Mouse (Mus musculus) spleen, postnatal 10 days (tissue): ENCODE measurements at regions not wholly inside any gene's neighbourhood (a gene's known extent, or its start where the extent isn't known, plus 50 kb on each side); places are given as distances from the start of the nearest gene placed in this dataset.

ENCODE experiments used
- DNase-seq, 2 experiments: peaks; one replicate each; pipeline ENCODE4 v3.0.0; 2021 to 2022; ENCODE audit warnings: low spot score in 2 of 2

DNA sequence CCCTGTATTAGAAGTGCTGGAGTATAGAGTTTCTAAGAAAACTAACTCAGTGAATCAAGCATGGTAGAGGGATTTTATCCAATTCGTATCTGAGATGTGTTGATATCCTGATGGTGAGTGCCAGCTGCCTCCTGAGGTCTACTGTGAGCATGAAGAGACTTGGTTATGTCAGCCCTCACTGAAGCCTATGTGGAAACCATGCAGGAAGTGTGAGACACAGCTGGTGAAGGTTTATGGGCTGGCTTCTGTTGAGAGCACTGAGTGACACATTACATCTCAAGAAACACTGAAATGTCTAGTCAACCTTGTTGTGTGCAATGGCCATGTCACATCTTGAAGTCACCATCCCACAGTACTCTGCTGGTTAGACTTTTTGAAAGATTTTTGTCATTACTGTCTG lies 104.6 kb downstream of the Psmg1 start:
- DNase-seq, result peak; percentile 1 to 2

DNA sequence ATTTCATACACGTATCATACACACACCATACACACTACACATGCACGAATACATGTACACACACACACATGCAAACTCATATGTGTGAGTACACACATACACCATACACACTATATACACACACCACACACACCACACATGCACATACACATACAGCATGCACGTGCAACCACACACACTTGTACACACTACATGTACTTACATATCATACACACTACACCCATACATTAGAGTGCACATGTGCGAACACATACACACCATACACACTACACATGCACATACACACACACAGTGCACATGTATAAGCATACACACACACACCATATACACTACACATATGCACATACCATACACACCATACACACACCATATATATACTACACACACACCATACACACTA lies 117.5 kb downstream of the Psmg1 start:
- peak in 1 of 2 experiments; percentile 6 for DNase-seq

DNA sequence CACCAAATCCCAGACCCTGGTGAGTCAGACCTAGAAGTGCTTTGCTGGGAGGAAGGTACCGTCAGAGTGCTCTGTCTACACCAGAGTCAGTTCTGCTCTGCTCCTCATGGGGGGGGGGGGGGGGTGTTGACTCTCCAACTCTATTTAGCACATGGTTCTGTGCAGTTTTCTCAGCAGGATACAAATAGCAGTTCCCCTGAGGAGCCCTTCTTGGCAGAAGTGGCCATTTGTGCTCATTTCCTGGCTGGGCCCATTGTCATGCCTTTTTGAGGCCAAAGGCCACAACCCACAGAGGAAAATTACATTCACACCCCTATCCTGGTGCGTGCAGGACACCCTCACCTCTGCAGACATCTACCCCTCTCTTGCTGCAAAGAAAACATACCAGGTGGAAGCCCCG lies 118.3 kb downstream of the Psmg1 start:
- peak in 1 of 2 experiments; percentile 12 for DNase-seq

DNA sequence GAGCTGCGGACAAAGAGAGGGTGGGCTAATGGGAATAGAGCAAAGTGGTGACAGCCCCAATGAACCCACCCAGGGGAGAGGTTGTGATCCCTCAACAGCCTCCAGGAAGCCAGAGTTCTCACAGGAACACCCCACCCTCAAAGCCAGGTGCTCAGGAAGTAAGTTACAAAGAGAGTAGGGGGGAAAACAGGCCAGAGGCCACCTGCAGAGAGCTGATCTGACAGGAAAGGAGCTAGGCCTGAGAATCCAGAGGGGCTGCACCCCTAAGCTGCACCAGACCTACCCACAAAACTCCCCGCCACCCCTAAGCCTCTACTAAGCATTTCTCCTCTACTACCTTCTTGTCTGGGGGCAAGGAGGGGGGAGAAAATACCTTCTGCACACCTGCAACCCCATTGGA lies 120.5 kb downstream of the Psmg1 start:
- DNase-seq, result peak in 1 of 2 experiments; percentile 10

DNA sequence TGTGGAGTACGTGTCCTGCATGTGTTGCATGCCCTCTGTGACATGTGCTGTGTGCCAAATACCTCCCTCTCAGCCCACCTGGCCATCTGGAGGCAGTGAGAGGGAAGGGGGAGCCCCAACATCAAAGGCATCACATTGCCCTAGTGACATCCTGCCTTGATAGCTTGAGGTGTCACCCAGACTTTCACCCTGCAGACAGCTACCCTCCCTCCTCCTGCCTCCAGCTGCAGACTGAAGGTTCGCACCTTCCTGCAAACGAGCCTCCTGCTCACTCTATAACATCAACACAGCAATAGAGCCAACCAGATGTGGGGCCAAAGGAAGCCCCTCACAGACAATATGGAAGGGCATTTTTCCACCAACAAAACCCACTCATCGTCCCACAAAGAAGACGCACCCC lies 121.3 kb downstream of the Psmg1 start:
- peak in 1 of 2 experiments; percentile 40 for DNase-seq

DNA sequence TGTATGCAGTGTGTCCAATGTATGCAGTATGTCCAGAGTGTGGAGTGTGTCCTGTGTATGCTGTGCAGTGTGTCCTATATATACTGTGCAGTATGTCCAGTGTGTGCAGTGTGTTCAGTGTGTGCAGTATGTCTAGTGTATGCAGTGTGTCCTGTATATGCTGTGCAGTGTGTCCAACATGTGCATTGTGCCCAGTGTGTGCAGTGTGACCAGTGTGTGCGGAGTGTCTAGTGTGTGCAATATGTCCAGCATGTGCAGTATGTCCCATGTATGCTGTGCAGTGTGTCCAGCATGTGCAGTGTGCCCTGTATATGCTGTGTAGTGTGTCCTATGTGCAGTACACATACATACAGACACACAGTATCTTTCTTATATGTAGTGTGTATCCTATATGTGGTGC lies 121.9 kb downstream of the Psmg1 start:
- DNase-seq, result peak in 1 of 2 experiments; percentile 5

GRCm38 (mm10) chr16:95867516-95867915 lies 123.2 kb downstream of the Psmg1 start:
- DNase-seq, result peak in 1 of 2 experiments; percentile 8

GRCm38 (mm10) chr16:95866866-95867420 lies 123.8 kb downstream of the Psmg1 start:
- peak in 1 of 2 experiments; percentile 6 for DNase-seq

- DNase-seq, result peak in 1 of 2 experiments; percentile 7
These were observed 125.2 kb downstream of the Psmg1 start for GRCm38 (mm10) chr16:95865603-95866002.

GRCm38 (mm10) chr16:95864646-95865045 lies 126.1 kb downstream of the Psmg1 start:
- DNase-seq, result peak in 1 of 2 experiments; percentile 10

DNA sequence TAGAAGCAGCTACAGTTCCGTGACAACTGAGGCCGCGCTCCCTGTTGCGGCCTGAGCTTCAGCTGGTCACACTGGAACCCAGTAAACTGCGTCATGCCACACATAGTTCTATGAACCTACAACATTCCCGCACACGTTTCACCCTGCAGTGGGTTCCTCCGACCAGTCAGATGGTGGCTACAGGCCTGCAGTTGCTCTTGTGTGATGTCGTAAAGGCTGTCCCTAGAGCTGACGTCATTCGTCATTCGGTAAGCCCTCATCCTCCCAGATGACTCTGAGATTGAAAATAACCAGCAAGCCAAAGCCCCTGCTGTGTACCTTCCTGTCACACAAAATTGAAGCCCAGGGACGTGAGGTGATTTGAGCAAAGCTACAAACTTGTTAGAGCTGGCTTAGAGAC lies 126.7 kb downstream of the Psmg1 start:
- DNase-seq, result no peak

- peak in 1 of 2 experiments; percentile 4 for DNase-seq
These were observed 127.2 kb downstream of the Psmg1 start for GRCm38 (mm10) chr16:95863565-95863964.

DNA sequence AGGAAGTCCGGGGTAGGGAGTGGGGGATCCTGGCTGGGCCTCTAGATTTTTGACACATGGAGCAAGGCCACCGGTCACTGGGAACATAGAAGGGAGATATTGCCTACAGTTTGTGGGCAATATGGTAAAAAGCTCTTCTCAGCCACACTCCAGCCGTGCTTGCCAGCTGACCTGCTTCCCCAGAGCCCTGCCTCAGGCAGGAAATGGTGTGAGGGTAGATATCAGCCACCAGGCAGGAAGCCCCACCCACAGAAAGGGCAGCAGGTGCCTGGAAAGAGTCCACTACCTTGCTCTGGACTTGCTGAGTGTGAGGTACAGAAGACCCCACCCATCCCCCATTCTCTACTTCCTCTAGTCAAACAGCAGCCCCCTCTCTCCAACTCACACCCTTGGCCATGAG lies 128.1 kb downstream of the Psmg1 start:
- DNase-seq, result peak in 1 of 2 experiments; percentile 30

DNA sequence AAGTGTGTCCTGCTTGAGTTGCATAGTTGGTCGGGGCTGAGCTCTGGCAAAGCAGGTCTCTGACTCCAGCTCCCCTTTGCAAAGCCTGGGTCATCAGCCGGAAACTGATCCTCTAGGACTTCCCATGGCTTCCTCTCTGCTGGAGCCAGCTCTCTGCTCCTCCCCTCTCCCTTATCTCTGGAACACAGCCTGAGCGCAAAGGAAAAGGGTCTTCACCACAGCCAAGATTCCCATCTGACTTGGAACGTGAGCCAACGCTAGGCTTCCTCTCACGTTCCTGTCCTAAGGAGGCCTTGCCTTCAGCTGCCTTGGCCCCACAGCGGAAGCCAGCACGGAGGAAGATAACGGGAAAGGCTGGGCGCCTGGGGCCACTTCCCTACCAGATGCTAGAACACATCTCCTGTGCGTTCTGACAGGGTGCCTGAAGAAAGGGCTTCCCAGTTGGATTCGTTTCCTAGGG lies 129.5 kb downstream of the Psmg1 start:
- DNase-seq, result peak in 1 of 2 experiments; percentile 22

DNA sequence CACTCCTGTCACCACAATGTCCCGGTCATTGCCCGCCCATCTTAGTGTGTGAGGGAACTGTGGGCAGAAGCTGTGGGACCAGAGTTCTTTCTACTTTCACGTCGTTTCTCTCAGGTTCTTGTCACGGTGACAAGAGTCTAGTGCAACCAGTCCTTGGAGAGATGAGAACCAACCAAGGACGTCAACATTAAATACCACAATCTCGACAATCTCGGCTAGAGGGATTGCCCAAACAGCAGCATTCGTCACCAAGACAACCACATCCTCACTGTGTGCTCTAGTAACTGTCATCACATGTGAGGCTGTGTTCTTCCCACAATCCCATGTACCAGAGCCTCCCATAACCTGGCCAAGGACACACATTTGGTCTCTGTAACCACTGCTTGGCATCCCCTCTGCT lies 129.9 kb downstream of the Psmg1 start:
- DNase-seq, result peak in 1 of 2 experiments; percentile 10

GRCm38 (mm10) chr16:95860111-95860510 lies 130.6 kb downstream of the Psmg1 start:
- DNase-seq, result peak in 1 of 2 experiments; percentile 10

- DNase-seq, result no peak
These were observed 133.4 kb downstream of the Psmg1 start for GRCm38 (mm10) chr16:95857403-95857802.

GRCm38 (mm10) chr16:95855230-95855629 lies 135.5 kb downstream of the Psmg1 start:
- DNase-seq, result no peak

DNA sequence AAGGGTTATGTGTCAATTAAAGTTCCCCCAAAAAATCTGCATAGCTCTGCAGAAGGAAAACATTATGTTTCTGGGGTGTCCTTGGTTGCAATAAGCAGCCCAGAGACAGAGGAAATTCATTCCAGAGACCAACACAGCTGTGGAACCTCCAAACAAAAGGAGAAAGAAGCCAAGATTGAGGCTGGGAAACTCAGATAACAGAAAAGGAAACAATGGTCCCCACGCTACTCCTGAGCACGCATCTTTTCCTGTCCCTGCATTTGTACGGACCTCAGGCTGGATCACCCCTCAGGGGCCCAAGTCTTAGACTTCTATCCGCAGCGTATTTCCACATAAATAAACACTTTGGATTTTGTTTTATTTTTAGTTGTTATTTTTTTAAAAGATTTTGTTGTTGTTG lies 138.9 kb downstream of the Psmg1 start:
- no peak for DNase-seq

DNA sequence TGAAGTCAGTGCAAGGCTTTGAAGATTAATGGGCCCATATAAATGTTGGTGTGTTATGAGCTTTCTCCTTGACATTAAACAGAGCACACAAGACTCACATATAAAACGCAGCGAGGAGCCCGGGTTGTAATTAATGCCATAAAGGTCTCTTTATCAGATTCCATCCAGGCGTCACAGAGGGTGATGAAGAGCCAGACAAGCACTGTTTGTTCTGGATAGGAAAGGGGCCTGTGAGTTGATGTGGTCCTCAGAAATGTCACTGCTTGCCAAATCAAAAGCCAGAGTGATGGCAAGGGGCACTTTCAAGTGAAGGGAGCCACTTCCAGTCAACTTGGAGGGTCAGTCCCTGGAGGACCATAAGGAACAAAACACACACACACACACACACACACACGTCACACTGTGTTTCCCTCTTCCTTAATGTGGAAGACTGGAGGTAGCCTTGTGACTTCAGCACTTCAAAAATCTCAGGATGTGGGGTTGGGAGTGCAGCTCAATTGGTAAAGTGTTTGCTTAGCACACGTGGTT lies 142.1 kb downstream of the Psmg1 start:
- DNase-seq, result no peak

DNA sequence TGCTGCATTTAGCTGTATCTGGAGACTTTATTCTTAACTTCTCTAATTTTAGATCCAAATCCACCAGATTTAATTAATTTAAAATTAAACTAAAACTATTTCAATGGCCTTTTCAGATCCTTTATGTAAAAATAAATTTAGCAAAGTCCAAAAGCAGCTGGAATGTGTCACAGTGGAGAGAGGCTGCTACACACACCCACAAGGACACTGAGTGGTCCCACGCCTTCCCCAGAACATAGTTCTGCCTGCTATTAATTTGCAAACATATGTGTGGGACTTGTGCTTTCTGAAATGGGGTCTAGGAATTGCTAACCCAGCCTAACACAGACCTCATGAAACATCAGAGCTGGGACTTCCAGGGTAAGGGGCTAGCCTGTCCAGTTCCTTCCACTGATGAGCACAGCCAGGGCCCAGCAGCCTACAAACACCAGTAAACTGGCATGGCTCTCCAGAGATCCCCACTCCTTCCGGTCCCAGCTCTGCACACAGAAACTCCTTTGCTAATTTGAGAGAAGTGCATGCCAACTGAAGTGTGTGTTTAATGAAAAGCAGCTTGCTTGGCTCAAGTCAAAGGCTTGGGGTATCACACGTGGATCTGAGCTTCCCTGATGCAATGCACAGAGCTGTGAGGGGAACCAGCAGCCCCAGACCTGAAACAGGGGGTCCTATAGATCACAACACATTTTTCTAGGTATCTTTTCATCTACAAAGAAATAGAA lies 142.8 kb downstream of the Psmg1 start:
- no peak for DNase-seq

- no peak for DNase-seq
These were observed 143.5 kb downstream of the Ets2 start for GRCm38 (mm10) chr16:95845323-95845860.

DNA sequence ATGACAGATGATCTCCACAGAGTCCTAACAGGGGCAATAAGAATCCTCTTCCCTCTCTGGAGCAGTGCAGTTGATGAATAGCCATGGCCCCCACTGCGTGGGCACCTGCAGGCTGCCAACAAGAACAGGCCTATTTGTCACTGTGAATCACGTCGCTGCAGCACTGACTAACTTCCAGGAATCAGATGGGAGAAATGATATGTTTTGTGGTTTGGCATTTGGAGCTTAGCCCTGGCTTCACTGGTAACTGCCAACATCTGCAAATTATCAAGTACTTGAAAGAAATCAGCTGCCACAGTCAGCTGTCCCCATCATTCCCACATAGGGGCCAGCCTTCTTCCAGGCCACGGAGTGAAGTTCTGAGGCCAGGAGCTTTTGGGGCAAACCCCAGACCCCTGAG lies 142.8 kb downstream of the Ets2 start:
- no peak for DNase-seq
